Mouse (Mus musculus) cerebellum, adult 11 months (tissue): ENCODE results near the gene Arid3b.
"Not testable (repeated sequence)": the region's sequence is repeated elsewhere in the genome, so short reads cannot be mapped to it uniquely, and the experiment has no call there.

ENCODE experiments used
- DNase-seq: peaks from one replicate; pipeline ENCODE4 v3.0.0; 2022

Gene Arid3b

DNA sequence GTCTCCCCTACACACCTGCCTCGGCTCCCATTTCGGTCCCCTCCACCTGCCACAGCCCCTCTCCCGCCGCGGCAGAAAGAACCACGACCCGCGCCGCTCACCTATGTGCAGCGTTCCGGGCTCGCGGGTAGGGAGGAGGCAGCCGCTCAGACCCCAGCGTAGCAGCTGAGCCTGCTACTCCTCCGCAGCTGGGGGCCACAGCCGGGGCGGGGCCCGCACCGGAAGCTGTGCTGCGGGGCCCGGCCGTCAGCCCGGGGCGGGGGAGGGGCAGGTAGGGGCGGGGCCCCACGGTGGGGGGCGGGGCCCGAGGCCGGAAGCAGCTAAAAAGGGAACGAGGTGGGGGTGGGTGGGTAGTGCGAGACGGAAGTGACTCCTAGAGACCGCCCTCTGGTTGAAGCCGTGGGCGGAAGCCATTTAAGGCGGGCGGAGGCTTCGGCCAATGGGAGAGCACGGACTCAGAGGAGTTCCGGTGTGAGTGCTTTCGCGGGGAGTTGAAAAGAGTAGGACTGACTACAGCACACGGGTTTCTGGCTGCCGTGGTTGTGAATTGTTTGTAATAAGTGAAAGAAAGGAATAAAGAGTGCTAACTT lies at the start of gene Arid3b:
TSS of gene Arid3b (minus strand) at position 213 of the 590 bp plus-strand sequence.
- peak; percentile 85 for DNase-seq

DNA sequence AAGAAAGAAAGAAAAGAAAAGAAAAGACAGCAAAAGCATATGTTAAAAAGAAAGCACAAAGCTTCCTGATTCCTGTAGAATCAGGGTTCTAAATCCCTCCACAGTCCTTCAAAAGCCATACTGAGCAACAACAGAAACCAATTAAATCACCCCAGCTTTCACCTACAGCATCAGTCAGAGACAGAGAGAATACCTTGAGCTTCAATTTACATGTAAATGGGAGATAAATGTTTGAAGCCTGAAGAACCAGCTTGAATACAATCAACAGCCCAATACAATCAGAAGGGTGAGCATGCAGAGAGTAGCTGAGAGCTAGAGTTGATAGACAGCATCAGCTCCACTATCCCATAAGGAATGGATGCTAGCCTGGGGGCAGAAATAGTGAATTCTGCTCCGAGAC lies 46.8 kb upstream of the Arid3b start:
- no peak for DNase-seq

DNA sequence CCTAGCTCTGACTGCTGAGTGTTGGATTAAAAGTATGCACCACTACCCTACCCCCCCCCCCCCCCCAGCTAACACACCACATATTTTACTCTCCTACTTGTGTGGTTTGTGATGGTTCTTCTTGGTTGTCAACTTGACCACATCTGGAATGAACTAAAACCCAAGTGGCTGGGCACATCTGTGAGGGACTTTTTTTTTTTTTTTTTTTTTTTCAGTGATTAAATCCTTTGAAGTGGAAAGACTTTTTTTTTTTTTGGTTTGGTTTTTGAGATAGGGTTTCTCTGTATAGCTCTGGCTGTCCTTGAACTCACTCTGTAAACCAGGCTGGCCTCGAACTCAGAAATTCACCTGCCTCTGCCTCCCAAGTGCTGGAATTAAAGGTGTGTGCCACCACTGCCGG lies 45.2 kb upstream of the Arid3b start:
- not testable (repeated sequence) for DNase-seq

DNA sequence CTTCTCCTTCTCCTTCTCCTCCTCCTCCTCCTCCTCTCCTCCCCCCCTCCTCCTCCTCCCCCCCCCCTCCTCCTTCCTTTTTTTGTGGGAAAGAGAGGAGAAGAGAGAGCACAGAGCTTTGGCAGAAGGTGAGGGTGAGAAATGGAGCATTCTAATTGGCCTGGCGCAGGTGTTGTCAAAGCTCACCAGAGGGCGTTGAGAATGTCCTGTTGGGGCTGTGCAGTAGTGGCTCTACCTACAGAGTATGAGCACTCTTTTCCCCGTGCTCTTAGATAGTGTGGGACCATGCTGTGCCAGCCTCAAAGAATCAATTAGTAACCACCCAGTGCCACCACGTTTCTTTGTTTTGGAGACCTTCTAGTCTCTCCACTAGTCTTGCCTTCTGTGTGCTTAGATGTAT lies 43.7 kb upstream of the Arid3b start:
- no peak for DNase-seq

DNA sequence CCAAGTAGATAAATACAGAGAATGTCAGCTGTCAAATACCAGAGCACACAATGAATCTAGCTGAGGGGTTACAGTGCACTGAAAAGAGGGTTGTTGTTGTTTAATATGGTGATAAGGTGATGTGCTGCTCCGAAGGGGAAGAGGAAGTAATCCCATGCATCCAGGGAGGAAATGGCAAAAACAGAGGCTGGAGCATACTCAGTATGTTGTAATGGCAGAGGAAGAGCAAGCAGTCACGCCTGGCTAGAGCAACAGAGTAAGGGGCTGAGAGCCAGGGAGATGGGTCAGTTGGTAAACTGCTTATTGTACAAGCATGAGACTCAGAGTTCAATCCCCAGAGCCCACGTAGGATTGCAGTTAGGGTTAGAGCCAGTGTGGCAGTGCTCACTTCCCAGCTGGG lies 42.6 kb upstream of the Arid3b start:
- DNase-seq: no peak

DNA sequence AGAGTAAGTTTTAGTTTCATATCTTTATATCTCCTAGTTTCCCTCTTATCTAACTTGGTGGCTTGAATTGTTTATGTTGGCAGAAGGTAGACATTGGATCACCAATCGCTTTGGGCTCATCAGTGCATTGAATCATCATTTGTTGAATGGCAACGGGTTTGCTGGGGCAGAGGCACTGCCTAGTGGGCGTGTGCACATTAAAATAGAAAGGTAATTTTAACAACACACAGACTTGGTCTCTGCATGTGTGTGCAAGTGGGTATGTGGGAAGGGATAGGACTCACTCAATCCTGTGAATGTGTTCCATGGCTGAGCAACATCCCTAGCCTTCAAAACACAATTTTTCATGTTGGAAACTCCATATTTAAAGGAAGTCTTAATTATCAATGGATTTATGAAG lies 38.4 kb upstream of the Arid3b start:
- no peak for DNase-seq

DNA sequence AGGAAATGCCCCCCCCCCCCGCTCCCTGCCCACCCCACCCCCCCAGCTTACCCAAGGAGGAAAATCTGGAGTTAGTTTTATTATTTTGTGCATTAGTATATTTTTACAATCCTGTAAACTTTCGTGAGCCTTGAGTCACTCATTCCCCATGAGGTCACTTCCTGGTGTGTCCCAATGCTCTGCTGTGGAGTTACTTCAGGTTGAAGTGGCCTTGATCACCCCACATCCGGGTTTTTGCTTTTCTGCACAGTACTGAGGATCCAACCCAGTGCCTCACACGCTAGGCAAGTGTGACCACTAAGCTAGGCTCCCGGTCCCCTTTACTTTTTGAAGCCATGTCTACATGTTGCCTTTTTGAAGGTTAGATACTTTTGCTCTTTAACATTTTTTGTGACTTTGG lies 37.5 kb upstream of the Arid3b start:
- no peak for DNase-seq

DNA sequence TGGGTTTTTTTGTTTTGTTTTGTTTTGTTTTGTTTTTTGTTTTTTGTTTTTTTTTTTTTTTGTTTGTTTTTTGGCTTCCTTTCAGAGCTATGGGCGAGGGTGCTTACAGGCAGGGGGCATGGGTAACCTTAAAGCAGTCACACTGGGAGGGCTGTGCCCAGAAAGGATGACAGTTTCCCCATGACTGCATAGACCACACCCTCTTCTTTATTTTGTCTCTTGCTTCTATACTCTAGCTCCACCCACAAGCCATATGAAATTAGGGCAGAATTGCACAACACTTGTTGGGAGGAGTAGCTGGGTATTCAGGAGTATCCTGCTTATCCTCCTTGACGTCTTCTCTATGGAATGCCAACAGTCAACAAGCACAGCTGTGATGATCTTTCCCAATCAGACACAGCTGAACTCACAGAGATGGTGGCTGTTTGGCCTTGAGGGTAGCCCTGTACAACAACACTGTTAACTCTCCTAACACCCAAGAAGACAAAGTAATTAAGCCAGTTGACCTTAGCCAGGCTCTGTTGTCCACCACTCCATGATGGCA lies 33.8 kb upstream of the Arid3b start:
- DNase-seq: no peak

DNA sequence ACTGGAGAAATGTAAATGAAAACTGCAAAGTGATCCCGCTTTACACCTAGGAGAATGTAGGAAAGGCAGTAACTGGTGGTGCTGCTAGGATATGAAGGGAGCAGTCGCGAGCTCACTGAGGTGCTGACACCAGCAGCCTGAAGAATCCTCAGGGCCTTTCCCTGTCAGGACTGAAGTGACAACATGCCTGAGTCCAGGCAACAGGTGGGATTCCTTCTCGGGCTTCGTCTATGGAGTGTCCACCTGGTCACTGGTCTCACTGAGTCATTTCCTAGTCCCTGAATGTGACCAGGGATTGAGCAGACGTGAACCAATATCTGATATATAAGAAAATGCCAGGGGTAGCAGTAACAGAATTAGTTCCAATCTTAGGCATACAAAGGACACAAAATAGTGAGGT lies 32.2 kb upstream of the Arid3b start:
- DNase-seq: no peak

DNA sequence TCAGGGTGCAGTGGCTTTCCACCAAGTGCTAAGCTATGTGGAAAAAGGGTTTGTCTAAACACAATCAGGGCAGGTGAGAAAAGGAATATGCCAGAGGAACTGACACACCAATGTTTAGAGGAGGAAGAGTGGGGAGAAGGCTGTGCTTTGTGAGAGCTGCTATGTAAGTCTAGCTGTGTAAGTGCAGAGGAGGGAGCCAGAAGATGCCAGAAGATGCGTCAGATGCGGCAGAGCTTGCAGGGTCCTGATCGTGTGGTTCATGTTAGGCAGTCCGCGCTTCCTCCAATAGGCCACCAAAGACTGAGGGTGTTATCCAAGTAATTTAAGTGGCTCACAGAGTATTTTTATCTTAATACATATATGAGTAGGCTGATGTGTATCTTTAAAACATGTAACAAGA lies 31.3 kb upstream of the Arid3b start:
- no peak for DNase-seq

DNA sequence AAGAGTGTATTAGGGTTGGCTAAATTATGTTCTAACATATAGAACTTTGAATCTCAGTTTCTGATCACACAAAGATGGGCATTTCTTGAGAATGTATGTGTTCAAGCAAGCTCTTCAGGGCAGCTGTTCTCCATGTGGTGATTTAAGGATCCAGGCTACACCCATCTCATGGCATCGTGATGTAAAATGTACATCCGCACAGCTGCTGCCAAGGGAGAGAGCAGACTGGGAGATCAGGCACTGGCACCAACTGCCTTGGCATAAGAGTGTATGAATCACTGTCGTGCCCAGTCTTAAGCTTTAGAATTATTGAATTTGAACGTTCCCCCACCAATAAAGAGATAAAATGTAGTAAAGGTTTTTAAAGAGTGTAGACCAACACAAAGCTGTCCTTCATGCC lies 30.6 kb upstream of the Arid3b start:
- DNase-seq: no peak

DNA sequence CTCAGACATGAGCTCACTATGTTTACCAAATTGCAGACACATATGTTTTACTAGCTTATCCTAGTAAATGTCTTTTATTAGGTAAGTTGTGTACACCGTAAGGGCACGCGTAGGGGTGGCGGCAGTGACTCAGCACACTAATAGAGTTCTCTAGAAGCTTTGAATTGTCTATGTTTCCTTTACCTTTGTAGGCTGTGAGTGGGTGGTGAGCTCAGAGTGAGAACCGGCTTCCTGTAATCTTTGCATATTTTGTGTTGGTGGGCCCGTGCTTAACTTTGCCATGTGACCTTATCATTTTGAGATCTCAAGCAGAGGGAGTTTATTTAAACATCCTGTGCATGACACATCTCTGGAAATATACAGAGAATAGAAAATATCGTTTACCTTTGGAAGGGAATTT lies 29.9 kb upstream of the Arid3b start:
- DNase-seq: no peak

DNA sequence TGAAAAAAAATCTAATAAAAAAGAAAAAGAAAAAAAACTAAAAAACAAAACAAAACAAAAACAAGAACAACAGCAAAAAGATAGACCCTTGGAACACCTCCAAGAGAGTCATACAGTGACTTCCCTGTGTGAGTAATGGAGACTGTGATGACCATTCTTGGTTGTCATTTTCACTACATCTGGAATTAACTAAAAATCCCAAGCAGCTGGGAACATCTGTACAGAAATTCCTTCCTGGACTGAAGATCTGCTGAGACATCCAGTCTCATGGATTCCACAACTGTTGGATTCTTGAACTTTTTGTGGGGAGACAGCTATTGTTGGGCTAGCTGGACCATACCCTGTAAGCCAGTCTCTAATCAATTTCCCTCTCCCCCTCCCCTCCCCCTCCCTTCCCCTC lies 27.7 kb upstream of the Arid3b start:
- DNase-seq: no peak

DNA sequence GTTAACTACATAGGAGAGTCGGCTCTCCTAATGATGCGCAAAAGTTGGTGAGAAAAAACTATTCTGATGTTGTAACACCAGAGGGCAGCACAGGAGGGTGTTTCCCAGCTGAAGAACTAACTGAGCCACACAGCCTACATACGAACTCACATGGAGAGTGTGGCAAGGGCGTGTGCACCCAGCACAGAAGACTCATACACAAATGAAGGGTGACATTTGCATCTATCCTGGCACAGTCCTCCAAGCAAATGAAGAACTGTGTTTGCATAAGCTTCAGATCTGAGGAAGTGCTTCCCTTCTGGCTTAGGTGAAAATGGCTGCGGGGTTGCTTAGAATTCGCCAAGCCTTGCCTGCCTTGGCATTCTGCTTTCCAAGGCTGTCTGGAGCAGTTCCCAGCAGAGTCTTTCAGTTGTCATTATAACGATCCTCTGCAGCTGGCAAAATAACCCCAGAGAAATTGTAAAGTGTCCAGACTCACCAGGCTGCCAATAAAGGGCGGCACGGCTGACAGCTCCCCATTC lies 25.4 kb upstream of the Arid3b start:
- DNase-seq: peak; percentile 59

DNA sequence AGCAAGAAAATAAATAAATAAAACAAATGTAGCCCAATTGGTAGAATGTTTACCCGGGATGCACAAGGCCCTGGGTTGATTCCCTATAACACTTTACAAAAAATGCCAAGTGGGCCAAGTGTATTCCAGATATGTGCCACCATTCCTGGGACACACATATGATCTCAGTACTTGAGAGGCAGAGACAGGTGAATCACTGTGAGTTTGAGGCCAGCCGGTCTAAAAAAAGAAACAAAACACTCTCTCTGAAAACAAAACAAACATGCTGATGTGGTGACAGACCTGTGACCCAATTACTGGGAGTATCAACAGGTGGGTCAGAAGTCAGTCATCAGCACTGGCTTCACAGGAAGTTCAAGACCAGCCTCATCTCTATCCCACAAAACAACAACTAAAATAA lies 19.9 kb upstream of the Arid3b start:
- no peak for DNase-seq

DNA sequence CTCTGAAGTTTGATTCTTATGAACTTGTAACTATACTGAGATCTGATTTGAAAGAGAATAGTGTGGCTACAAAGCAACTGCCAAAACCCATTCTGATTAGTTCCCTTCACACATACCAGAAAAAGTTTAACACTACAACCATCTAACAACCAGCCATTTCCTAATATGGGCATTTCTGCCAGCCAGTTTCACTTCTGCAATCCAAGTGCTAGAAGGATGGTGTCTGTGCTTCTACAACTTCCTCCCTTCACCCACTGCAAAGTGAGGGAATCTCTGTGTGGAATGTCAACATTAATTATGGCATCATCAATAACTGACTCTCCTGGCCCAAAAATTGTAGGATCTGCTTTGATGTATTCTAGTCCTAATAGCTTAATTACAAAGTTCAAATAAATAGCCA lies 17.7 kb upstream of the Arid3b start:
- no peak for DNase-seq

DNA sequence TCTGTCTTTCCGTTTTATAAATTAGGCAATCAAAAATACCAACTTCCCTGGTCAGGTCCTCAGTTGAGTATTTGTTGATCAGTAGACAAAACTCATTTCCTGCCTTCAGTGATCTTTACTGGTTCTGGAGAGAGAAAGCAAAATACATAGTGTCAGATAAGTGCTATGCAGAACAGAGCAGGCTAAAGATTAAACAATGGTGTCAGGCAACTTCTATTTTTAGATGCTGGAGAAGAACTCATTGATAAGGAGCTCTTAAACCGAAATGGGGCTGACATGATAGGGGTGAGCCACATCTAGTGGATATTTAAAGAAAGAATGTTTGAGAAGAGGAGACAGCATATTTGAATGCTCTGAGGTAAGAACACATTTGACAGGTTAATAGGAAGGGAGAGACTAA lies 2.4 kb upstream of the Arid3b start:
- DNase-seq: no peak

DNA sequence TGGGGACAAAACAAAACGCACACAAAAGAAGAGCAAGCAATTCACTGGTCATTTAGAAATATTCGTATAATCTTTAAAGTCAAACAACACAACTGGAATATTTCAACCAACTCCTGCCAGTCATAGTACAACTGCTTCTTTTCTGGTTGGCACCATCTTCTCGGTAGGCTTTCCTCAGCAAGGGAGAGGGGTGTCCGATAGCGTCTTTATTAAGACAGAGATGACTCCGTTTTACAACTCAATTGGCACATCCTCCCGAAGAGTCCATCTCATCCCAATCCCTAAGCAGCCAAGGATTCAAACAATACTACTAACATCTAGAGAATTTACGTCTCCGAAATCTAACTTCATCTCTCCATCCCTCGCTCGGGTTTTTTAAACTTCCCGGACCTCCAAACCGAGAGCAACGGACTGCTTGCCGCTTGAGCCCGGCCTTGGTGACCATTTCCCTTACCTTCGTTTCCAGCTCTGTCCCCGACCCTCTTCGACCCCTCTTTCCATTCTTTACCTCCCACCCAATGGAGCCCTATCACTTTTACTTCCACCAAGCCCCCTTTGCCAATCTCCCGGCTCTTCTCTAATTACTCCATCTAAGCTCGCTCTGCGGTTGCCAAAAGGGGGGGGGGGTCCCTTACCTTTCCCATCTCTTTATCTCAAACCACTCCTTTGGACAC lies 615 bp downstream of the Arid3b start:
- no peak for DNase-seq

DNA sequence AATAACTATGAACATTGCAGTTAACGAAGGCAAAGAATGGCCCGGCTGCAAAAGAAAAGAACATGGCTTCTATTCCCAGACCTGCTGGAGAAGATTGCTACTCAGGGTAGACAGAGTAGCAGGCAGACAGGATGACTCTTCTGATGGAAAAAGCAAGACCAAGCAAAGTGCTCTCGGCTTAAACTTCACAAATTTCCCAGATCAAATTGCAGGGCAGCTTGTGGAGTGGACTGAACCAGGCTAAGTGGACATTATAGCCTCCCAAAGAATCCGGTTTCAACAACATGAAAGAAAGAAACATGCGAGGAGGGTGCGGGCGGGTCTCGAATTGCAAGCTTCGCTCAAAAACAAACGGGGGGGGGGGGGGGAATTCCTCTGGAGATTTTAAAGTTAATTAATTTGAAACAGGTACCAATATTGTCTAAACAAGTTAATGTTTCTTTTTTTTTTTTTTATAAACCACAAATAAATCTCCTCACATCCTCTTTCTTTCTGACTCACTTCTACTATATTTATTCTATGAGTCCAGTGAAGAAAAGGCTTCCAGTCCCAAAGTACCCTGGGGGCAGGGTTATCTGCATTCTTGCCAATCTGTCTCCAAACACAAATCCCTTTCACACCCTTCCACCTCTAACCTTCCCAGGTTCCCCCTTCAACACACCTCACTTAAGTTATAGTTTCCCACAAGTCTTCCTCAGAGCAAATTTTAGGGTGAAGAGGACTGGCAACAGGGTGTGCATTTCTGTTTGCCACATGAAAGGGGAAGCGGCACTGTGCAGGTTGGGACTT lies 1.8 kb downstream of the Arid3b start:
- DNase-seq: no peak

DNA sequence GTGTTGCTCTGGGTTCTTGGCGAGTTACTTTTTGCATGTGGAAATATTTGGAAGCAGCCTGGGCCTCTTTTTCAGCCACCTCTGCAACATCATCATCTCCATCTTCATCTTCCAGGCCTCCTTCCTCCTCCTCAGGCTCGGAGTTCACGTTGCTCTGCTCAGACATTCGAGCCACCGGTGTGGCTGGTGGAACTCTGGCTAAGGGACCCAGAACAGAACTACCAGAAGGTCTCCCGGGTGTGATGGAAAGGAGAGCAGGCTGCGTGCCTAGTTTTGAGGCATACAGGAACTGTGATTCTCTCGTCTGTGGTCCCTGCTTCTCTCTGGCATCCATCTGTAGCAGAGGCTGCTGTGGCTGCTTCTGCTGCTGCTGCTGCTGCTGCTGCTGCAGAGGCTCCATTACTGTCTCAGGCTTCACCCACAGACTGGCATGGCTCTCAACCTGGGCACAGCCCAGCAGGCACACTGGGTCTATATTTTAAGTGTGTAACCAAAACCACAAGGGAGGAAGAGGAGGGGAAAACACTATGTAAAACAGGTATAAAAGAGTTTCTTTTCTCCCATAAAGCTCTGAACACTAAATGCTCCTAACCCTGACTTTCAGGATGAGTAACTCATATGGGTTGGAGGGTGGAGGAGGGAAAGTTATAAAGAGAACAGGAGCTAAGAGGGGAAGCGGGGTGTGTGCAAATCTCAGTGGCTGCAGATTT lies 2.7 kb downstream of the Arid3b start:
- DNase-seq: no peak

DNA sequence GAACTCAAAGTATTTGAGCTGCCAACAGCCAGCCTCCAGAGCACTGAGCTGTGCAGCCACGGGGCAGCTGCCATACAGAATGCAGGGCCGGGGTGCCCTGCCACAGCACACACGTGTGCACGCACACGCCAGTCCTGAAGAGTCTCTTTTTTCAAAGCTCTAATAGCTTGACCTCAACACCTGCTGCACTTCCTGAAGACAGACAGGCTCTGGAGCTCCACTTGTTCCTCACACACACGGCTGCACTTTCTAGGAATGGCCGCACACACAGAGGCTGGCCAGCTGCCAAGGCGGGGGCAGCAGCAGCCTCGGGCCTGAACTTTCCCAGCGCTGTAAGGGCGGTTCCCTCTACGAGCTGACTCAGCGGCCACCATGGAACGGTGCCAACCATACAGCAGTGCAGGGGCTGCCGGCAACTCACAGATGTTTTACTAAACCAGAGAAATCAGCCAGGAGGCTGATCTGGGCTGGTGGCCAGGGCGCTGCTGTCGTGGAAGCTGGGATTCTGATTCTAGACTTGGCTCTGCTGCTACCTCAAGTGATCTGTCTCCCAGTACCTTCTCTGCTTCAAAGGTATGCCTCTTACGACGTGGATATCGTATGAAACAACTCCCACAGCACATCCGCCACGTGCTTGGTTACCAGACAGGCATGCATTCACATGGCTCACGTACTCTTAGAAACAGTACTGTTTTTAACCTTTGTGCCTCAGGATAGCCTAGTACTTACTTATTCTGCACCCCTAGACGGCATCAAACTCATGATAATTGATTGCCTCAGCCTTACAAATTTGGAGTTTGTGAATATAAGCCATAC lies 5.1 kb downstream of the Arid3b start:
- peak; percentile 51 for DNase-seq
